Mouse (Mus musculus): Measurements from ENCODE around the gene Gpsm1.

GRCm38 (mm10) chr2:26315925-26316311 lies 603 bp downstream of the Gpsm1 start:
- TF ChIP-seq POLR2A (IDR thresholded peaks at IDR 0.05; ENCODE audit: insufficient read depth, low read depth, low read length) (no peak), CTCF (IDR thresholded peaks at IDR 0.05; ENCODE audit: insufficient read depth, low read depth, low read length) (no peak)
